Mouse (Mus musculus) midbrain, embryonic 16.5 days (tissue): Measurements from ENCODE around the gene Pdgfra. TPM values are rescaled to one million over a fixed set of nuclear protein-coding genes. Genes with fewer than 3 reads are reported as not detected.
A peak's percentile ranks its signal among the peaks of the same experiment; 100 is the strongest.

Experiments
- ATAC-seq: fragments of 200-750 bp; cut with Nextera tagmentation; 2 replicates; pipeline ENCODE4 v1.8.0; 2017; ENCODE audit warnings: moderate TSS enrichment
- H3K27ac ChIP-seq: fragments of 300-500 bp; sonication (generic); 2 replicates; pipeline ENCODE4 v1.5.1; 2014; ENCODE audit warnings: mild to moderate bottlenecking, low read length, mixed read lengths
- H3K27me3 ChIP-seq: fragments of 300-500 bp; sonication (generic); 2 replicates; pipeline ENCODE4 v1.6.1; 2014; ENCODE audit warnings: low read depth, low read length, mixed read lengths; ENCODE audit not compliant: control insufficient read depth, insufficient read depth
- H3K36me3 ChIP-seq: fragments of 300-500 bp; sonication (generic); 2 replicates; pipeline ENCODE4 v1.6.1; 2014; ENCODE audit warnings: mild to moderate bottlenecking, low read length, moderate library complexity, mixed read lengths; ENCODE audit not compliant: control insufficient read depth, insufficient read depth
- H3K4me1 ChIP-seq: fragments of 300-500 bp; sonication (generic); 2 replicates; pipeline ENCODE4 v1.6.1; 2014; ENCODE audit warnings: mild to moderate bottlenecking, low read length, mixed read lengths; ENCODE audit not compliant: control insufficient read depth, insufficient read depth
- H3K4me2 ChIP-seq: fragments of 300-500 bp; sonication (generic); 2 replicates; pipeline ENCODE4 v1.6.1; 2014; ENCODE audit warnings: mild to moderate bottlenecking, low read length, mixed read lengths
- H3K4me3 ChIP-seq: fragments of 300-500 bp; sonication (generic); 2 replicates; pipeline ENCODE4 v1.5.1; 2014; ENCODE audit warnings: low read depth, mild to moderate bottlenecking, low read length, moderate library complexity, mixed read lengths
- H3K9ac ChIP-seq: fragments of 300-500 bp; sonication (generic); 2 replicates; pipeline ENCODE4 v1.6.1; 2014; ENCODE audit warnings: low read depth, low read length, mixed read lengths
- H3K9me3 ChIP-seq: fragments of 300-500 bp; sonication (generic); replicated peaks from 2 replicates; pipeline ENCODE4 v1.6.1; 2014; ENCODE audit warnings: mild to moderate bottlenecking, low read length, mixed read lengths; ENCODE audit not compliant: control insufficient read depth, poor library complexity, severe bottlenecking
- WGBS: fragments of 180-500 bp; shearing (Covaris S2); extraction: QIAGEN DNeasy Blood & Tissue Kit; methylation state at CpG from one replicate; pipeline ENCODE4 v1.1.7; 2014; 5-methylcytosine and 5-hydroxymethylcytosine counted together
- polyA plus RNA-seq: library from polyadenylated mRNA; unstranded; fragments of >200 nt; fragmentation: Nextera tagmentation; extraction: Ambion mirVana; gene quantifications from 2 replicates; pipeline ENCODE4 v1.2.1, GENCODE M21; 2015

The Pdgfra gene
- polyA plus RNA-seq = 12.7 and 15.2 TPM in 2 replicates

DNA sequence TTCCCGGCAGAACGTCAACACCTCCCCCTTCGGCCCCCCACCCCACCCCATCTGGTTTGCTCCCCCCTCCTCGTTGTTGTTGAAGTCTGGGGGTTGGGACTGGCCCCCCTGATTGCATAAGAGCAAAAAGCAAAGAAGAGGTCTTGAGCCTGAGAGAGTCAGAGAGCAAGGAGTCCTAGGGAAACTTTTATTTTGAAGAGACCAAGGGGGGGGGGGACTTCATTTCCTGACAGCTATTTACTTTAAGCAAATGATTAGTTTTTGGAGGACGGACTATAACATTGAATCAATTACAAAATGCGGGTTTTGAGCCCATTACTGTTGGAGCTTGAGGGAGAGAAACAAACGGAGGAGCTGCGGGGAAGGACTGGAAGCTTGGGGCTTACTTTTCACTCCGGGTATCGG, at the start of gene Pdgfra:
TSS of gene Pdgfra (plus strand) at position 272 of the 405 bp plus-strand sequence.
- under 1% methylated on average over 10 of the region's 10 CpGs for WGBS

GRCm38 (mm10) chr5:75106511-75106910, 45.6 kb upstream of the Pdgfra start:
- 51% methylated on average over 3 of the region's 3 CpGs for WGBS
- no peak for ATAC-seq
- no peak overlapping the region for H3K4me2 ChIP-seq

More for the DNA sequence above, at the start of gene Pdgfra:
- Histone ChIP-seq H3K4me2 (peak within 1 kb of the TSS; percentile 31), H3K9me3 (no peaks in the 10 kb centered on the region), H3K27ac (no peak within 1 kb of the TSS), H3K36me3 (no peaks in the 10 kb centered on the region), H3K4me1 (peaks cover 22% of the 10 kb centered on the region), H3K9ac (peak within 1 kb of the TSS; percentile 31; the same call in 1 of the 2 replicates), H3K27me3 (peaks cover 44% of the 10 kb centered on the region), H3K4me3 (peak within 1 kb of the TSS; percentile 23)
- no peak for ATAC-seq

DNA sequence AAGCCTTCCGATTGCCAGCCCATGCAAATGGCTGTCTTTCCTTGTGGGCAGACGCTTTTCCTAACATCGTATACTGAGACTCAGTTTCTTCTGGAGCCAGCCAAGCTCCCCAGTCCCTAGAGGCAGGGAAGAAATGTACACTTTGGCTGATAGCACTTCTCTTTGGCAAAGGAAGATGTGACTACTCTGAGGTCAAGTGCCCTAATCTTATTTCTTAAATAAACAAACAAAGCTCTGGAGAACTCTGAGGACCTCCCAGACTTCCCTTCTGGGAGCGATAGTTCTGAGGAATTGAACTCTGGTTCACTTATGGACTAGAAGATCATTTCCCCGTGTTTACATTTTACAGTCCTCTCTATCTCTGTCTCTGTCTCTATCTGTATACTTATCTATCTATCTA, 42.7 kb upstream of the Pdgfra start:
- Histone ChIP-seq H3K4me2 (no peak overlapping the region), H3K36me3 (no peaks in the 10 kb centered on the region), H3K4me1 (no peaks in the 10 kb centered on the region), H3K4me3 (no peak overlapping the region), H3K27me3 (no peaks in the 10 kb centered on the region), H3K9me3 (peaks cover 2% of the 10 kb centered on the region; the same call in 1 of the 2 replicates), H3K9ac (no peak overlapping the region), H3K27ac (no peak overlapping the region)
- no peak for ATAC-seq
- 76% methylated on average over 5 of the region's 5 CpGs for WGBS

More at GRCm38 (mm10) chr5:75106511-75106910, 45.6 kb upstream of the Pdgfra start:
- H3K4me1 ChIP-seq = no peaks in the 10 kb centered on the region
- no peak overlapping the region for H3K9ac ChIP-seq
- H3K27ac ChIP-seq = no peak overlapping the region
- no peak overlapping the region for H3K4me3 ChIP-seq
- no peaks in the 10 kb centered on the region for H3K27me3 ChIP-seq
- no peaks in the 10 kb centered on the region for H3K36me3 ChIP-seq
- H3K9me3 ChIP-seq = peaks cover 2% of the 10 kb centered on the region; the same call in 1 of the 2 replicates

DNA sequence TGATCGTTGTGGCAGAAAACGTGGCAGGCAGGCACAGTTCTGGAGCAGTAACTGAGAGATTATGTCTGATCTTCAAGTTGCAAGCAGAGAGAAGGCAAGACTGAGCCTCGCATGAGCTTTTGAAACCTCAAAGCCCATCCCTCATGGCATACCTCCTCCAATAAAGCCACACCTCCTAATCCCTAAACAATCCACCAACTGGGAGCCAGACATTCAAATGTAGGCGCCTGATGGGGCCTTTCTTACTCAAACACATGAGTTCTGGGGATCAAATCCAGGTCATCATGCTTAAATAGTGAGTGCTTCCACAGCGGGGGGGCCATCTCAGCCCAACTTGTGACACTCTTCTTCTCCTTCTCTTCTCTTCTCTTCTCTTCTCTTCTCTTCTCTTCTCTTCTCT, 40.3 kb upstream of the Pdgfra start:
- no peak for ATAC-seq
- Histone ChIP-seq H3K36me3 (no peaks in the 10 kb centered on the region), H3K27ac (no peak overlapping the region), H3K9ac (no peak overlapping the region), H3K27me3 (no peaks in the 10 kb centered on the region), H3K4me2 (no peak overlapping the region), H3K9me3 (peaks cover 2% of the 10 kb centered on the region; the same call in 1 of the 2 replicates), H3K4me3 (no peak overlapping the region), H3K4me1 (no peaks in the 10 kb centered on the region)
- WGBS = 45% methylated on average over 5 of the region's 5 CpGs

DNA sequence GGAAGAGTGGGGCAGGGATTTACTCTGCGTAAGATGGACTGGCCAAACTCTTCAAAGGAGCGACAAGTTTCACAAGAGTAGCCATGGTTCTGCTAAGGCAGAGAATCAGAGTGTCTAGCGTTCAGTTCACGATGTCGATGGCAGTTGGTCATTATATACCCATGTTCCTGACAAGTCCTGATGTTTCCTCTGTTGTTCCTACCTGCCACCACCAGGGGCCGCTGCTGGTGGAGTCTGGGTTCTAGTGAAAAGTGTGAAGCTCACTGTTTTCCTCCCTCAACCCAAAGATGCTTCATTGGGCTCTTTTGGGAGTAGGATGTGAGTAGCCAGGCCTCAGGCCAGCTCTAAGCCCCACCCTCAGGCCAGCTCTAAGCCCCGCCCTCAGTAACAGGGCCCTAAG, 33.3 kb upstream of the Pdgfra start:
- Histone ChIP-seq H3K4me3 (no peak overlapping the region), H3K9me3 (no peaks in the 10 kb centered on the region), H3K4me2 (no peak overlapping the region), H3K27me3 (no peaks in the 10 kb centered on the region), H3K9ac (no peak overlapping the region), H3K36me3 (no peaks in the 10 kb centered on the region), H3K4me1 (no peaks in the 10 kb centered on the region), H3K27ac (no peak overlapping the region)
- 64% methylated on average over 7 of the region's 7 CpGs for WGBS
- ATAC-seq = no peak

DNA sequence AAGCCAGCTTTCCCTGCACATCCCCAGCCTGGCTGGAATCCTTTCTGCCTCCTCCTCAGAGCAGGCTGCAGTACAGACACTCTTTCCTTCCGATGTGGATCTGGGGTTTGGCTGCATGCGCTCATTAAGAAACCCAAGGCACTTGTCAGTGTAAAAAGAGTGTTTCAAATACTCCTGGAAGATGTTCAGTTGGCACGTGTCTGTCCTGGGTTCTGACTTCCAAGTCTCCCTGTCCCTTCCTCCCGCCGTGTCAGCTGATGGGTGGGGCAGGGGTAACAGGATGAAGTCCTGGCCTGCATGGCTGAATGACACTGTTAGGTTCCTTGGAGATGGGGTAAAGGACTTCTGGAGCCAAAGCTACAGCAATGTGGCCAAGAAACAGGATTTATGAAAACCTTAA, 30.4 kb upstream of the Pdgfra start:
- Histone ChIP-seq H3K9me3 (no peaks in the 10 kb centered on the region), H3K27ac (no peak overlapping the region), H3K4me1 (no peaks in the 10 kb centered on the region), H3K27me3 (no peaks in the 10 kb centered on the region), H3K9ac (no peak overlapping the region), H3K4me3 (no peak overlapping the region), H3K36me3 (no peaks in the 10 kb centered on the region), H3K4me2 (no peak overlapping the region)
- WGBS = 34% methylated on average over 5 of the region's 5 CpGs
- ATAC-seq = no peak

- H3K9me3 ChIP-seq = no peaks in the 10 kb centered on the region
- H3K27ac ChIP-seq = no peak overlapping the region
- H3K9ac ChIP-seq = no peak overlapping the region
- no peak overlapping the region for H3K4me2 ChIP-seq
- H3K27me3 ChIP-seq = peaks cover 5% of the 10 kb centered on the region; the same call in 1 of the 2 replicates
- no peak overlapping the region for H3K4me3 ChIP-seq
- H3K4me1 ChIP-seq = no peaks in the 10 kb centered on the region
- no peaks in the 10 kb centered on the region for H3K36me3 ChIP-seq
- 87% methylated on average over 7 of the region's 7 CpGs for WGBS
- no peak for ATAC-seq
These were observed 17.4 kb upstream of the Pdgfra start for GRCm38 (mm10) chr5:75134681-75135080.

DNA sequence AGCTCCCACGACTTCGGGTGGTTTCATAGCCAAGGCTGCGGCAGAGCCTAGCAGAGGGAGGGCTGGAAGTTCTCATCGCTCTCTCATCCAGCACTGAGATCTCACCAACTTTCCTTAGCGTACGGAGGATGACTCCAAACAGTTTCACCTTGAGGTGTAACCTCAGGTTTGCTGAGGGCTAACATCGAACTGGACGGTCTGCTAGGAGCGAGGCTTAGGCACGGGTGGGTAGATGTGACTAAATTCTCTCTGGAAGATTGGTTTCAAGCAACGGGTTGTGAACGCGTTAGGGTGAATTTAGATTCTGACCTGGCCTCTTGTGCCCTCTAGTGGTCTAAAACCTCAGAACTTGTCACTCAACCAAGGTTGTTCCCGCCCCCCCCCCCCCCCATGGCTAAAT, 9.0 kb upstream of the Pdgfra start:
- H3K9ac ChIP-seq = 0 out of 2 replicates have a peak overlapping the region, but pooled peaks have one; percentile 39
- H3K4me2 ChIP-seq = peak overlapping the region; percentile 60
- H3K27ac ChIP-seq = no peak overlapping the region
- WGBS = 3% methylated on average over 14 of the region's 14 CpGs
- 0 out of 2 replicates have a peak, but pooled peaks have one; percentile 48 for ATAC-seq
- peaks cover 3% of the 10 kb centered on the region; the same call in 1 of the 2 replicates for H3K4me1 ChIP-seq
- H3K9me3 ChIP-seq = no peaks in the 10 kb centered on the region
- H3K4me3 ChIP-seq = peak overlapping the region; percentile 28; the same call in 1 of the 2 replicates
- peaks cover 51% of the 10 kb centered on the region for H3K27me3 ChIP-seq
- H3K36me3 ChIP-seq = no peaks in the 10 kb centered on the region

DNA sequence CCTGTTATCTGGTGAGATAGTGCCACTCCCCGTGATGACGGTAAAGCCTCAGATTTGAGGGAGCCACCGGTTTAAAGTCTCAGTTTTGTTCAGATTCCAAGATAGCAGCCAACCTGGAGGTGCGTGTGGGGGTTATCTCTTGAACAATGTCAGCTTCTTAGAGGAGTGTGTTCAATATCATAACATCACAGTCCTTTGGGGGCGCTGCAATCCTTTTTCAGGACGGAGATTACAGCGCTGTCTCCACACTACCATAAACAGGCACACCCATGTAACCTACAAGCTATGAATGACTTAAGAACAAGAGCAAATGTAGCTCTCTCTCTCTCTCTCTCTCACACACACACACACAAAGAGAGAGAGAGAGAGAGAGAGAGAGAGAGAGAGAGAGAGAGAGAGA, 8.3 kb upstream of the Pdgfra start:
- 45% methylated on average over 7 of the region's 7 CpGs for WGBS
- no peak overlapping the region for H3K9ac ChIP-seq
- no peak overlapping the region for H3K27ac ChIP-seq
- H3K9me3 ChIP-seq = no peaks in the 10 kb centered on the region
- no peak overlapping the region for H3K4me2 ChIP-seq
- peaks cover 53% of the 10 kb centered on the region for H3K27me3 ChIP-seq
- no peak overlapping the region for H3K4me3 ChIP-seq
- no peaks in the 10 kb centered on the region for H3K36me3 ChIP-seq
- 0 out of 2 replicates have a peak, but pooled peaks have one; percentile 5 for ATAC-seq
- peaks cover 3% of the 10 kb centered on the region; the same call in 1 of the 2 replicates for H3K4me1 ChIP-seq
